Mouse (Mus musculus): ENCODE measurements around the gene Pidd1.

DNA sequence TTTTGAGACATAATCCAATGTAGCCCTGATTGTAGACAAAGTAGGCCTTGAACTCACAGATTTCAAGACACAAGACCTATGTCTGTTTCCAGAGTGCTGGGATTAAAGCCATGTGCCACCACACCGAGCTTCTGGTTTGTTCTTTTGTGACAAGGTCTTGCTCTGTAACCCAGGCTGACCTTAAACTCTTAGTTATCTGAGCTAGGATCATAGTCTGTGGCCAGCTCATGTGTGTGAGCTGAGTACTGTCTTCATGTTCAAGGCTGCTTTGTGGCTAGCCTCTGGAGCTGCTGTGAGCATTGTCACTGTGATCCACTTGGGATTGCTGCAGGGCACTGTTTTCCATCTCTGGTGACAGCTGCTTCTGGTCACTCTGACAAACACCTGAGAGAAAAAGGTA, 48.5 kb downstream of the Pidd1 start:
- no peak for TF ChIP-seq CTCF (IDR thresholded peaks at IDR 0.05; ENCODE audit: low read depth)
- no peak for TF ChIP-seq EP300 (IDR thresholded peaks at IDR 0.05; ENCODE audit: low read depth)
